Mouse (Mus musculus) heart, adult 8-10 months (tissue): ENCODE measurements around the gene Tubb3. TPM values are rescaled to one million over a fixed set of nuclear protein-coding genes. Genes with fewer than 3 reads are reported as not detected.

ENCODE experiments used
- DNase-seq: peaks from one replicate; pipeline ENCODE4 v3.0.0; 2022; ENCODE audit warnings: low spot score
- total RNA-seq, 4 experiments: library from RNA; stranded (reverse); gene quantifications; 2 replicates each; pipeline ENCODE4 v1.2.4; 2022

Tubb3 gene
- under 1 TPM; 0.22 to 0.75 (median 0.35) TPM for total RNA-seq

DNA sequence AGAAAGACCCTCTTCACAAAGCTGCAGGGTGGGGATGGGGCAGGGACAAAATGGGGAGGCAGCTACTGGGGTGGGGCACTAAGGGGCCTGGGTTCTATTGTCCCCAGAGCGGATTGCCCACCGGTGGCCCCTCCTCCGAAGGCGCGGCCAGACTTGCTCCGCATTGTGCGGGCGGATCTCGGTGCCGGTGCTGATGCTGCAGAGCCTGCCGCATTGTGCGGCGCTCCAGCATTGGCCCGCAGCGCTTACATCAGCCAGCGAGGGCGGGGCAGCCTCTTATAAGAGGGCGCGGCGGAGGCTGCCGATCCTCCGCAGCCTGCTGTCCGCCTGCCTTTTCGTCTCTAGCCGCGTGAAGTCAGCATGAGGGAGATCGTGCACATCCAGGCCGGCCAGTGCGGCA, at the start of gene Tubb3:
TSS of gene Tubb3 (plus strand) at position 179 of the 400 bp plus-strand sequence.
- no peak for DNase-seq

DNA sequence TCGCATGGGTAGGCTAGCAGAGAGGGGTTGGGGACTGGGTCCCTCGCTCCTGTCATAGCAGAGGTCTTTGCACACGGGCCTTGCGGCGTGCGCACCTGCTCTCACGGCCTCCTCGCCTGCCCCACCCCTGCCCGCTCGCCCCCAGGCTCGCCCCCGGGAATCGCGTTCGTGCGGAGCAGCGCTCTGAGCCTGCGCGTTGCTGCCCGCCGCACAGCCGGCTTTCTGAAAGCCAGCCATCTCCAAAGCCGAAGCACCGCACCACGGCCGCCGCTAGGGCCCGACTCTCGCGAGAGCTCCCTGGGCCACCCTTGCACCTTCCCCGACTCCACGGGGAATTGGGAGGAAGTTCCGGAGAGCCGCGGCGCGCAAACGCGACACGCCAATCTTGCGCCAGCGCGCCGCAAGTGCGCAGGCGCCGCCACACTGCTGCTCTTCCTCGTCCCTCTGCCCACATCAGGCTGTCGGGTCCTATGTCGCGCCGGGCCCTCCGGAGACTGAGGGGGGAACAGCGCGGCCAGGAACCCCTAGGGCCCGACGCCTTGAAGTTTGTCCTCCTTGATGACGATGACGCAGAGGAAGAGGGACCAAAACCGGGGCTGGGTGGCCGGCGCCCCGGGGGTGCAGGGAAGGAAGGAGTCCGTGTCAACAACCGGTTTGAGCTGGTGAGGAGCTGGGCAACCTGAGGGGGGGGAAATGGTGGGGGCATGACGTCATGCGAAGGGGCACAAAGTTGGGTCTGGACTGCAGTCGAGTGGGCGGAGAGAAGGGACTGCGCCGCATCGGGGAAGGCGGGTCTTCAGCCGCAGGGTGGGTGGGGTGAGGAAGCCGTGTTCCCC, 37.6 kb upstream of the Tubb3 start, which contains the start of gene Tcf25:
TSS of gene Tcf25 (plus strand) at position 351 of the 836 bp plus-strand sequence.
- DNase-seq, result peak; percentile 93

DNA sequence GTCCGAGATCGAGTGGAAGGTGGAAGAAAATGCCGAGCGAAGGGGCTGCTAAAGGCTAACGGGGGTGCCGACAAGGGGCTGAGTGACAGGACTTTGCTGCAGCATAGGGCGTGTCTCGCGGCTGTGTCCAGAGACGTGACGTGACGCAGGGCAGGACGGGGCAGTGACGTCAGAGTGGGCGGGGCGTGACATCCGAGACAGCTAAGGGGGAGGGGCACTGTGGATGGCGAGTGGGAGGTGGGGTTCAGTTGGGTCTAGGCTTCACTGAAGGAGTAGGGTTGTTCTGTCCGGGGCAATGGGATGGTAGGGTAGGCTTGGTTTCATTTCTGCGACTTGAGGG, 37.0 kb upstream of the Tubb3 start:
- DNase-seq, result peak; percentile 92

DNA sequence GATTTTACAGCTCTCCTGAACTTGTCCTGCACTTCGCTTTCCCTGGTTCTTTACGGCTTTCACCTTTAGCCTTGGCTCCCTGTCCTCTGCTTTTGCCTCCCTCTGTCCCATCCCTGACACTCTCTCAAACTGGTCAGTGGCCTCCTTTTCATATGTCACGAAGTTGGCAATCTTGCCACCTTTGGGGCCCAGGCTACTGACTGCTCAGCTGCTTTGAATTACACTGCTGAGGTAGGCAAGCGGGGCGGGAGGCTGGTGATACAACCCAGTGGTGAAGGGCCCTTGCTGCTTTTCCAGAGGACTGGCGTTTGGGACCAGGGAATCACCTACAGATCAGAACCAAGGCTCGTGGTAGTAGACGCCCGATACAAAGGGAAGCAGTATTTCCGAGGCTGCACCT, 35.5 kb upstream of the Tubb3 start:
- no peak for DNase-seq

DNA sequence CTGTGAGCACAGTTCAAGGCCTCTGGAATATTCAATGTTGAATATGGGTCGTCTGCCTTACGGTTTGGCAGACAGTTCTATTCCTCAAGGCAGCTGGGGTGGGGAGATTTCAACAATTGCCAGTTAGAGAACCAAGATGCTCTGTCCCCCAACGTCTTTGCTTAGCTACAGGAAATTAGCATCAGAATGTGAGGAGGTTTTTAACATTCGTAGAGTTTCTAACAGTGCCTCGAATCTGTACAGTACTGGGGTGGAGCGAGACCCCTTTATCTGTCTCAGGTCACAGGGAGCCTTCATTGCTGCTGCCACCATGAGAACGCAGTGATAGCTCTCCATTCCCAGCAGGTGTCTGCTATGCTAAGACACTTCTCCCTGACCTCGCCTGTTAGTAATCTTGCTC, 35.1 kb upstream of the Tubb3 start:
- no peak for DNase-seq

DNA sequence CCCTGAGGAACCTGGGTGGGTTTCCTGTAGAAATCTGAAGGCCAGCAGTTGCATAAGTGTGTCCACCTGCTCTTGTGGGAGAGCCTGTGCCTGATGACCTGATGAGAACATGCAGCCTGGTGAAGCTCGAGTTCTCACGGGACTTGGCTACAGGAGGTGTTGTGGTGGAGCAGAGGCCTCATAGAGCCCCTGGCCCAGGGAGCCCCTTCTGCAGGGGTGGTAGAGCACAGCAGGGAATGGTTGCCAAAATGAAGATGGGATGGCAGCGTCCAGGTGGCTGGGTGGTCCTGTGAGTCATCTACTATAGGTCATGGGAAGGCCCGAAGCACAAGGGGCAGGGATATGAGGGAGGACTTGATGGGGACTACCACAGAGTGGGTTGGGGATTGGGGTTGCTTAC, 29.5 kb upstream of the Tubb3 start:
- no peak for DNase-seq

DNA sequence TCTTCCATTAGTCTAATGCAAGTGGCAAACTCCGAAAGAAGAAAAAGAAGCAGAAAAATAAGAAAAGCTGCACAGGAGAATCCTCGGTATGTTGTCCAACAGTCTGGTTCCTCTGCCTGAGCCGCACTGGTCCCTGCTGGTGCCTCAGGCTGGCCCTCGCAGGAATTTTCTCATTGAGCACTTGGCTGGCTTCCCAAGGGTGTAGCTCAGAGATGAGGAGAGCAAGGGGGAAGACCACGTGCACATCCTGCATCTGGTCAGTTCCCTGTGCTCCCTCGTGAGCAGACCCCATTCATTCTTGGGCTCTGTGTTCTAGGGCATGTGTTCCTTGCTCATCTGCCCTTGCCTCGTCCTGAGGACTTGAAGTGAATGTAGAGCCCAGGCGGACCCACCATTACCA, 28.7 kb upstream of the Tubb3 start:
- DNase-seq, result no peak

DNA sequence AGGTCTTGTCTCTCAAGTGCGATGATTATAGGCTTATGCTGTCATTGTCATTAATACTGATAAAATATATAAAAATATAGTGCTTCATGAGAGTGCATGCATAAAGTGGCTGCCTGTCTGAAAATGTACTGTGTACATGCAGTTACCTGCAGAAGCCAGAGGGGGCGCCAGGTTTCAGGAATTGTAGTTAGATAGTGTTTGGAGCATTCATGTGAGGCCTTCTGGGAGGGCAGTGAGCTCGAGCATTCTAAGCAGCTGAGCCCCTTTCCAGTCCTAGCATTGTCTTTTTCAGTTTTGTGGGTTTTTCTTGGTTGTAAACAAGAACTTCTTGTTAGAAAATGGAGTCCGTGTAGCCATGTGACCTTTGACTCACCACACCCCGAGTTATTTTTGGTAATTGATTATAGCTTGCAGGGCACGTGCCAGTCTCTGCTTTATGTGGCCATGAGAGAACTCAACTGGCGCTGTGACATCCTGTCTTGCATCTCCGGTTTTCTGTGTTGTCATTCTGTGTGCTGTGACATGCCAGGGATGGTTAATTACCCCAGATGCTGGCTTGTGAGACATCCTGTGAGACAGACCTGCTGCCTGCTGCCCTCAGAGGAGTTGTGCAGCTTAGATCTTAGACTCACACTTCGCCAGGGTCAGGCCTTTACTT, 26.2 kb upstream of the Tubb3 start:
- DNase-seq, result no peak

DNA sequence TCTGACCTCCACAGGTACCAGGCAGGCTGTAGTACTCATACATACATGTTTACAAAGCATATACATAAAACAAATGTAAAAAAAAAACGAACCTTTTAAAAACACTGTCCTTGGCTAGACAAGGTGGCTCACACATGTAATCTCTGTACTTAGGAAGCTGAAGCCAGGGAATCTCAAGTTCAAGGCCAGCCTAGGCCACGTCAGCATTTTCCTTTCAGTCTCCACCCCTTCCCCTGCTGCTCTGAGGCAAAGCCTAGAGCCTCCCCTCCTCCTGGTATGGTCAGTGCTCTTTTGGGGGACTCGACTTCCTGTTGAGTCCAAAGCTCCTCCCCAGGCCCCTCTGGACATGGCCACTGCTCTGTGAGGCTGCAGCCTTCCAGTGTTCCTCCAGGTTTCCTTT, 24.2 kb upstream of the Tubb3 start:
- DNase-seq, result no peak

DNA sequence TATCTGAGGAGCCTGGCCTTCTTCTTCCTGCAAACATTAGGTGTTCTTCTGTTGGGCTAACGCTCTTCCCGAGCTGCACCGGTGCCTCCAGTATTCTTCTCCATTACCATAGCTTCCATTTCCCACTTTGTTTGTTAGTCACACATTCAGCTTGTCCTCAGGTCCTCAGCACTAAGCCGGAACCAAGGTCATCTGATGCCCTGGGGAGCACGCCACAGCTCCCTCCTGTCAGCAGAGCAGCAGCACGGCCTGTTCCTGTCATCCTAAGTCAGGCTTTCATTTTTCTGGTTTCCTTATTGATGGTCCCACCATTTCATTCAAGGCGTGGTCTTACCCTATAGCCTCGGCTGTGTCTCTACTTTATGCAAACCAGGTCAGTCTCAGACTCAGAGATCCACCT, 23.4 kb upstream of the Tubb3 start:
- no peak for DNase-seq

DNA sequence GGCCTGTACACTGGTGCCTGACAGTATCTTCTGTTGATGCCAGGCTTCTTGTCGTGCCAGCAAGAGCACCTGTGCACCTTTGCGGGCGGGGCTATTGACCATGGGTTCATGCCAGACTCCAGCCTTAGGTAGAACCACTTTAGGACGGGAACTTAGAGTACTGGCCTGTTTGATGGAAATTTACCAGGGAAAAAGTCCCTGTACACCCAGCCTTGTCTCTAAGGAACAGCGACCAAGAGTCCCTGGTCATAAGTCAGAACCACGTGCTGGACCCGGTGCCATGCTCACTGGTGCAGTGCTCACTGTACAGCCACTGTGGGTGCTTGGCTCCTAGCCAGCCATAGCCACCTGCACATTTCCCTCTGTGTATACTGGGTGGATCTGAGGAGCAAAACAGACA, 22.2 kb upstream of the Tubb3 start:
- DNase-seq, result no peak

DNA sequence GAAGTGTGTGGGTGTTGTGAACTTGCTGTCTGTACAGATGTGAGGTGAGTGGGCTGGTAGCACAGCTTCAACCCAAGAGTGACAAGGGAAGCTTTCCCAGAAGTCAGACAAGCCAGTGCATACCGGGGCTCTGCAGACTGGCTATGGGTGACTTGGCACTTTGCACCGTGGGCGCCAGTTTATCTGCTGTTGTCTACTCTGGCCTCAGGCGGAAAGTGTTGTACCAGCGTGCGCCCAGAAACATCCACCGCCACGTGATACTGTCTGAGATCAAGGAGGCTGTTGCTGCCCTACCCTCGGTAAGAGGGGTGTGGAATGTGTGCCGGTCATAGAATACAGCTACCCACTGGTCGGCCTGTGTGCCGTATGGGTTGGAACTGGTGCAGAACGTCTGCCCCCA, 12.9 kb upstream of the Tubb3 start:
- no peak for DNase-seq

DNA sequence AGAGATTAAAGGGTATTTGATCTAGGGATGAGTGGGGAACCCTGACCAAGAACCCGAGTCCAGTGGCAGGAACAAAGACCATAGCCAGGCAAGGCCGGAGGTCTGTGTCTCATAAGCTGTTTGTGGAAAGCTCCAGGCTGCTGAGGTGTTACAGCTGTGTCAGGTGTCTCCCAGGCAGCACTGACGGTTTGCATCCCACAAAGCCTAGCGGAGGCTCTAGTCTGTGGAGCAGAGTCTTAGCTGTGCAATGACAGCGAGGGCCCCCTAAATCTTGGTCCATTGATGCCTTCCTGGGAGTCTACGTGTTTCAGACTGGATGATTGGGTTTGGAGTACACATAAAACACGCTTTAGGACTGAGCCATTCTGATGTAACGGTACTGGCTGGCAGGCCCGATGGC, 9.3 kb upstream of the Tubb3 start:
- no peak for DNase-seq

DNA sequence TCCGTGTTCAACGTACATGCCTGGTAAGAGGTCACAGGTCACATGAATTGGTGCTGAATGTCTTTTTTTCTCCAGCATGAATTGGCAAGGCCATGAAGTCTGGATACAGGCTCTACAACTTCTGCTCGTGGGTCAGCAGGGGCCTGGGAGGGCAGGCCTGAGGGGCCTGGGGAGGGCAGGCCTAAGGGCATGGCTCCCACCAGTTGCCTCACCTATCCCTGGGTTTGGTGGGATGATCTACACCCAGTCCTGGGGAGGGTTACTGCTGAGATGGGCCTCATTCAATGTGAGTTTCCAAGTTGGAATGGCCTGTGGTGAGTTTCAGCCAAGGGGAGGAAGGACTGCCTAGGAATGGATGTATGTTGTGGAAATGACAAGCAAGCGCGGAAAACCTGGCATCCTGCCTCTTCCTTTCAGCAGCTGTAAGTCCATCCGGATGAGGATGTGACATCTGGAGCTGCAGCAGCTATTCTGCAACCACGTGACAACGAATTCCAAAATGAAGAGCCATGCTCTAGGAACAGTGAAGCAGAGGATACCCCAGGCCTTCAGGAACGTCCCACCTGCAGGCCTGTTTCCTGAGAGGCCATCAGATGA, 8.4 kb upstream of the Tubb3 start:
- peak; percentile 19 for DNase-seq

DNA sequence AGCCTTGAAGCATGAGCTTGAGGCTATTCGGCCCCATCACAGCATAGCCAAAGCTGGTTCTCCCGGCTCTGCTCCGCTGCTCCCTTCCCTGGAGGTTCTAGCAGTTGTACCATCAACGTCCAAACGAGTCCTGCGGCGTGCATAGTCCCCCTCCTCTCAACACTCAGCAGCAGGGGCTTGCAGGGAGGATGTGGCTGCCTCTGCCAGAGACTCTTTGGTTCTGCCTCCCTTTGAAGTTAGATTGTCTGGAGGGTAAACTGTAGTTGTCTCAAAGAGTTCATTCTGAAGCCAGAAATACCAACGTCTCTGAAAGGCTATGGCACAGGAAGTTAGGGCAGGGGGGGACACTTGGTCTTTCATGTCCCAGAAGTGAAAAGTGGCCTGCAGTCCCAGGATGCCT, 6.7 kb upstream of the Tubb3 start:
- no peak for DNase-seq

DNA sequence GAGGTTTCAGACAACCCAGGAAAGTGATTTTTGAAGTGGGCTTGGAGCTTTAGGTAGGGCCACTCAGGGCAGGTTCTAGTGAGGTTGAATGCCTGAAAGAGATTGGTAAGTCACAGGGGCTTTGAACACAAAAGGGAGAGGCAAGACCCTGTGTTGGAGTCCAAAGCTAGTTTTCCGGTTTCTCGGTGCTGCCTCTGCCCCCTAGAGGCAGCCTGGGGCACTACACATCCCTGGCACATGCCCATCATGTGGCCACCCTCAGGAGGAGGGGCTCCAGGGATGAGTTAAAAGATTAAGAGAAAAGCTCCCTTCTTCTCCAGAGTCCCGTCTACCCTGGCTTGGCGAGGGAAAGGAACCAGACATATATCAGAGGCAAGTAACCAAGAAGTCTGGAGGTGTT, 4.4 kb upstream of the Tubb3 start, which contains the start of gene Mc1r:
TSS of gene Mc1r (plus strand) at position 322 of the 400 bp plus-strand sequence.
- DNase-seq, result peak; percentile 25

DNA sequence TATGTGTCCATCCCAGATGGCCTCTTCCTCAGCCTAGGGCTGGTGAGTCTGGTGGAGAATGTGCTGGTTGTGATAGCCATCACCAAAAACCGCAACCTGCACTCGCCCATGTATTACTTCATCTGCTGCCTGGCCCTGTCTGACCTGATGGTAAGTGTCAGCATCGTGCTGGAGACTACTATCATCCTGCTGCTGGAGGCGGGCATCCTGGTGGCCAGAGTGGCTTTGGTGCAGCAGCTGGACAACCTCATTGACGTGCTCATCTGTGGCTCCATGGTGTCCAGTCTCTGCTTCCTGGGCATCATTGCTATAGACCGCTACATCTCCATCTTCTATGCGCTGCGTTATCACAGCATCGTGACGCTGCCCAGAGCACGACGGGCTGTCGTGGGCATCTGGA, 3.6 kb upstream of the Tubb3 start:
- DNase-seq, result no peak

DNA sequence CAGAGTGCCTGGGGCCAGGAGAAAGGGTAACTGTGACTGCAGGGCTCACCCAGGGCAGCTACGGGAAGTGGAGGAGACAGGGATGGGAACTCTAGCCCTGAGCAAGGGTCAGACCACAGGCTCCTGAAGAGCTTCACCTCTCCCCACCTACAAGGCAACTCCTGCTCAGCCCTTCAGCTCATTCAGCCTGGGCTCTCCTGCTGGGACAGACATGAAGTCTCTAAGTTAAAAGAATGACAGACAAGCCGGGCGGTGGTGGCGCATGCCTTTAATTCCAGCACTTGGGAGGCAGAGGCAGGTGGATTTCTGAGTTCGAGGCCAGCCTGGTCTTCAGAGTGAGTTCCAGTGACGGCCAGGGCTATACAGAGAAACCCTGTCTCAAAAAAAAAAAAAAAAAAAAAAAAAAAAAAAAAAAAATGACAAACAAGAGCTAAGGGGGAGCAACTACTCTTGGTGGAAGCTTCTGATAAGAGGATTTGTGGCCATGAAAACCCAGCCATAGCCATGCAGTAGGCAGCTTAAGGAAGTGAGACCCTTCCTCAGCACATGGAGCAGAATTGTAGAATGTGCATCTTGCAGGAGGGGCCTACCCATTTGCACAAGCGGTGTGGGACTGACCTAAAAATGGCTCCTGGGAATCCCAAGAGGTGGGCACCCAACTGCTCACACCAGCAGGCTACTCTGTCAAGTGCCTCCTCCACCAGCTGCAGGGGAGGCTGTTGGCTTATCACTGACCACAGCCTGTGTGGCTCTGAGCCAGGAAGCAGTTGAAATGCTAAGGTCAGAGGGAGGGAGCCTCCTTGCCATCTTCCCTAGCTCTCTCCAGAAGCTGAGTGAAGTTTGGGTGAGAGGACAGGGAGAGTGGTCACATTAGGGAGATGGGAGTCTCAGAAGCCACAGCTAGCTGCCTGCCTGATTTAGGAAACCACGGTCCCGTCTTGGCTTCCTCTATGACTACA, 2.4 kb upstream of the Tubb3 start:
- DNase-seq, result no peak

DNA sequence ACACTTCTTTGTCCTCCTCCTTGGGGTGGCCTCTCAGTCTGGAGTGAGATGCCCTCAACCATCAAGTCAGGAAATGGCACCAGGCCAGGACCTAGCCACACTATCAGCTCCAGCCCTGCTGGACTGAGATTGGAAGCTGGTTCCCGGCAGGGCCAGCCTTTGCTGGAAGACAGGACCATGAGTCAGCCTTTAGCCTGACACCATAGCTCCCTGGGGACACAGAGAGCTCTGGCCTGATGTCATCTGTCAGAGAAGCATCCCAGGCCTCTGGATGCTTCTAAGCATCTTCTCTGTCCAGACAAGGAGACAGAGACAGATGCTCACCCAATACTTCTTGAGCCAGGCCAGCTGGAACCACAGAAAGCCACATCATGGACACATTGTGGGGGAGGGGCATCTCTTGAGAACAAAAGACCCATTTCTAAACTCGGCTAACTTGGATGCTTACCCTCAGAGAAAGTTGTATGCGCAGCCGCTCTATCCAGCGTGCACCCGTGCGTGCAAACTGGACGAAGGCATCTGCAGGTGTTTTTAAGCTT, 1.1 kb upstream of the Tubb3 start:
- DNase-seq, result peak; percentile 66

DNA sequence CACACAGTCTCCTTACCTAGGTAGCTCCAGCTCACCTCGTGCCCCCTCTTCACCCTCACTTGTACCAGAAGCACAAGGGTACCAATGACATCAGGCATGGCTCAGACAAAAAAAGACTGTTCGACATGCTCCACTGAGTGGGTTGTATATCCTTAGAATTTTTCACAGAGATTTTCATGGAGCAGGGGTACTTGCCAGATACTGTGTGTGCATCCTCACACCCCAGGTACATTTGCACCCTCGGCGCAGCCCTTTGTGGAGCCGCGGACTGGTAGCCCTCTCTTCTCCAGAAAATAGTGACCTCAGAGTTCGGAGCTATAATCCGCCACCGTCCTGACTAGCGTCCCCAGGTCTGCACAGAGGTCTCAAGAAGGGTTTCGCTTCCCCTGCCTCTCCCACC, 436 bp upstream of the Tubb3 start:
- DNase-seq, result no peak

DNA sequence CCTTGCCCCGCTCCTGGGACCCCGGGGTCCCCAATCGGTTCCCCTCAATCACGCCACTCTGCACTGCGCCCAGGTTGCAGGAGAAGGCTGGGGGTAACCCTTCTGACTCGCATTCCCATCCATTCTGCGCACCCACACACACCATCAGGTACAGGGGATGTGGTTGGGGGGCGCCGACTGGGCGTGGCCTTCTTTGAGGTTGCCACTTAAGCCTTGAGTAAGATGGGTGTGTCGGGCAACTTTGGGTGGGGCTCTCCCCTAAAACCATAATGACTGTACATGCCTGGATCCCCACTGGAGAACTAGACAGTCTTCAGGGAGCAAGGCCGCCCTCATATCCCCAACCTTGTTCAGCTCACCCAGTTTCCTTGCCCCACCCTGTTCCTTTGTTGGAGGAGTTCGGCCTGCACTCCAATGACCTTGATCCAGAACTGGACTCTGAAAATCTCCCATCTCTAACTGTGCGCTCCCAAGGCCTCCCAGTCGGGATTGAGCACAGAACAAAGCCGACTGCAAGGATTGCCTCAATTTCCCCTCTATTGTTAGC, 630 bp downstream of the Tubb3 start:
- no peak for DNase-seq
